Mouse (Mus musculus) liver, embryonic 14.5 days (tissue): ENCODE data around the gene Zfp609. TPM values are rescaled to one million over a fixed set of nuclear protein-coding genes. Genes with fewer than 3 reads are reported as not detected.

Source experiments
- ATAC-seq: fragments of 200-750 bp; cut with Nextera tagmentation; 2 replicates; pipeline ENCODE4 v1.8.0; 2017; ENCODE audit warnings: moderate number of reproducible peaks, mild to moderate bottlenecking, moderate library complexity; ENCODE audit not compliant: insufficient read depth
- DNase-seq, 3 experiments: peaks; one replicate each; pipeline ENCODE4 v3.0.0-alpha.2; 2012 to 2013; ENCODE audit warnings: low read depth in 3 of 3, low spot score in 3 of 3
- H3K27ac ChIP-seq: fragments of 300-500 bp; sonication (generic); 2 replicates; pipeline ENCODE4 v1.5.1; 2014; ENCODE audit warnings: moderate library complexity, mild to moderate bottlenecking, control low read depth, inconsistent platforms
- H3K27me3 ChIP-seq: fragments of 300-500 bp; sonication (generic); 2 replicates; pipeline ENCODE4 v1.6.1; 2014; ENCODE audit warnings: mild to moderate bottlenecking, low read length, moderate library complexity; ENCODE audit not compliant: control insufficient read depth, insufficient read depth
- H3K36me3 ChIP-seq: fragments of 300-500 bp; sonication (generic); replicated peaks from 2 replicates; pipeline ENCODE4 v1.6.1; 2014; ENCODE audit warnings: low read depth; ENCODE audit not compliant: control insufficient read depth, insufficient read depth
- H3K4me1 ChIP-seq, 2 experiments: fragments of 200-500 bp in 1 of 2; fragments of 300-500 bp in 1 of 2; sonication (generic) in 1 of 2; replicated peaks; 2 replicates each; pipeline ENCODE4 v1.6.1; 2012 to 2014; ENCODE audit warnings: antibody characterized with exemption in 1 of 2, inconsistent platforms in 1 of 2, low read length in 1 of 2; ENCODE audit not compliant: control insufficient read depth in 2 of 2, insufficient read depth in 2 of 2
- H3K4me2 ChIP-seq: fragments of 300-500 bp; sonication (generic); 2 replicates; pipeline ENCODE4 v1.6.1; 2014; ENCODE audit warnings: low read depth, mild to moderate bottlenecking, control low read depth, moderate library complexity
- H3K4me3 ChIP-seq, 2 experiments: fragments of 200-500 bp in 1 of 2; fragments of 300-500 bp in 1 of 2; sonication (generic) in 1 of 2; 2 replicates each; pipeline ENCODE4 v1.5.1; 2012 to 2014; ENCODE audit warnings: low read depth in 2 of 2, low read length in 2 of 2, mild to moderate bottlenecking in 2 of 2, control low read depth in 1 of 2, inconsistent platforms in 1 of 2, moderate library complexity in 1 of 2; ENCODE audit not compliant: insufficient read depth in 1 of 2
- H3K9ac ChIP-seq: fragments of 300-500 bp; sonication (generic); replicated peaks from 2 replicates; pipeline ENCODE4 v1.6.1; 2014; ENCODE audit warnings: mild to moderate bottlenecking, control low read depth, moderate library complexity
- H3K9me3 ChIP-seq: fragments of 300-500 bp; sonication (generic); 2 replicates; pipeline ENCODE4 v1.6.1; 2016; ENCODE audit warnings: low read length, mixed read lengths; ENCODE audit not compliant: control insufficient read depth
- CTCF ChIP-seq: IDR thresholded peaks from 2 replicates; pipeline ENCODE4 v1.5.1; 2016; ENCODE audit warnings: antibody characterized with exemption, low read depth, control low read depth
- EP300 ChIP-seq: IDR thresholded peaks from 2 replicates; pipeline ENCODE4 v1.6.1; 2016; ENCODE audit warnings: antibody characterized with exemption, low read depth
- polyA plus RNA-seq, 2 experiments: library from polyadenylated mRNA; depleted of rRNA in 1 of 2; stranded (reverse) in 1 of 2; unstranded in 1 of 2; fragments of >200 nt; fragmentation: Nextera tagmentation in 1 of 2; extraction: Ambion mirVana in 1 of 2; gene quantifications; 2 replicates each; pipeline versions ENCODE4 v1.2.1 to v1.2.3; 2012 to 2014

Gene Zfp609
- polyA plus RNA-seq, 2 experiments = 1.1 to 2.7 TPM

GRCm38 (mm10) chr9:65642546-65642945, 184.8 kb downstream of the Zfp609 start:
- H3K27ac ChIP-seq = no peak overlapping the region
- no peaks in the 10 kb centered on the region for H3K36me3 ChIP-seq
- H3K9me3 ChIP-seq = no peaks in the 10 kb centered on the region
- H3K27me3 ChIP-seq = no peaks in the 10 kb centered on the region; the same call in 1 of the 2 replicates
- DNase-seq (no peak), ATAC-seq (no peak)
- TF ChIP-seq CTCF (no peak), EP300 (no peak)
- H3K9ac ChIP-seq = no peak overlapping the region
- no peak overlapping the region for H3K4me3 ChIP-seq
- peaks cover 0 to 7% of the 10 kb centered on the region in 2 experiments; a peak in 1 of 4 replicates for H3K4me1 ChIP-seq
- H3K4me2 ChIP-seq = no peak overlapping the region

Other genes starting within 250 kb of the Zfp609 start
- 15.5 and 15.7 TPM in 2 replicates for gene Plekho2, start 247.5 kb downstream of the Zfp609 start, polyA plus RNA-seq (2012; rRNA removed)
- 21.5 and 24.2 TPM in 2 replicates for gene Plekho2, start 247.5 kb downstream of the Zfp609 start, polyA plus RNA-seq (2014; fragmentation: Nextera tagmentation; extraction: Ambion mirVana)
- gene Pif1, start 240.4 kb downstream of the Zfp609 start, polyA plus RNA-seq (2012; rRNA removed) = 10.8 and 11.9 TPM in 2 replicates
- 6.8 and 7.7 TPM in 2 replicates for gene Pif1, start 240.4 kb downstream of the Zfp609 start, polyA plus RNA-seq (2014; fragmentation: Nextera tagmentation; extraction: Ambion mirVana)
- gene Rbpms2, start 197.9 kb downstream of the Zfp609 start, polyA plus RNA-seq (2012; rRNA removed) = 8.9 and 11.6 TPM in 2 replicates
- gene Rbpms2, start 197.9 kb downstream of the Zfp609 start, polyA plus RNA-seq (2014; fragmentation: Nextera tagmentation; extraction: Ambion mirVana) = 11.9 and 13.9 TPM in 2 replicates
- 17.2 and 21.5 TPM in 2 replicates for gene Oaz2, start 159.6 kb downstream of the Zfp609 start, polyA plus RNA-seq (2012; rRNA removed)
- 29.6 and 33.2 TPM in 2 replicates for gene Oaz2, start 159.6 kb downstream of the Zfp609 start, polyA plus RNA-seq (2014; fragmentation: Nextera tagmentation; extraction: Ambion mirVana)
- gene Pclaf, start 62.7 kb upstream of the Zfp609 start, polyA plus RNA-seq (2012; rRNA removed) = 31.1 and 61.8 TPM in 2 replicates
- 73.0 and 78.6 TPM in 2 replicates for gene Pclaf, start 62.7 kb upstream of the Zfp609 start, polyA plus RNA-seq (2014; fragmentation: Nextera tagmentation; extraction: Ambion mirVana)
- gene Trip4, start 81.2 kb upstream of the Zfp609 start, polyA plus RNA-seq (2012; rRNA removed) = 2.2 and 4.6 TPM in 2 replicates
- gene Trip4, start 81.2 kb upstream of the Zfp609 start, polyA plus RNA-seq (2014; fragmentation: Nextera tagmentation; extraction: Ambion mirVana) = 9.9 and 10.2 TPM in 2 replicates
- gene Csnk1g1, start 81.4 kb upstream of the Zfp609 start, polyA plus RNA-seq (2012; rRNA removed) = 1.6 and 2.5 TPM in 2 replicates
- 3.5 and 3.7 TPM in 2 replicates for gene Csnk1g1, start 81.4 kb upstream of the Zfp609 start, polyA plus RNA-seq (2014; fragmentation: Nextera tagmentation; extraction: Ambion mirVana)
- gene Ppib, start 232.7 kb upstream of the Zfp609 start, polyA plus RNA-seq (2012; rRNA removed) = 190 and 276 TPM in 2 replicates
- gene Ppib, start 232.7 kb upstream of the Zfp609 start, polyA plus RNA-seq (2014; fragmentation: Nextera tagmentation; extraction: Ambion mirVana) = 422 and 434 TPM in 2 replicates
- 26.7 and 32.8 TPM in 2 replicates for gene Snx22, start 242.2 kb upstream of the Zfp609 start, polyA plus RNA-seq (2012; rRNA removed)
- gene Snx22, start 242.2 kb upstream of the Zfp609 start, polyA plus RNA-seq (2014; fragmentation: Nextera tagmentation; extraction: Ambion mirVana) = 25.4 and 26.5 TPM in 2 replicates